Mouse (Mus musculus): Measurements from ENCODE around the gene Map3k21. TPM values are rescaled to one million over a fixed set of nuclear protein-coding genes. Genes with fewer than 3 reads are reported as not detected.

The Map3k21 gene
- polyA plus RNA-seq, 1 experiment from 2014 or later, result 0.17 TPM

GRCm38 (mm10) chr8:125963807-125964211 lies 53.6 kb downstream of the Map3k21 start:
- Histone ChIP-seq H3K9me3 (replicated peaks; ENCODE audit: control insufficient read depth, low read length) (peaks cover 4% of the 10 kb centered on the region; the same call in 1 of the 2 replicates), H3K4me3 (ENCODE audit: low read depth, low read length) (no peak overlapping the region), H3K4me1 (ENCODE audit: control insufficient read depth, insufficient read depth, low read length) (peaks cover 2% of the 10 kb centered on the region; the same call in 1 of the 2 replicates), H3K27ac (ENCODE audit: low read depth, low read length) (no peak overlapping the region), H3K36me3 (ENCODE audit: control insufficient read depth, insufficient read depth, low read length) (no peaks in the 10 kb centered on the region), H3K27me3 (replicated peaks; ENCODE audit: control insufficient read depth, insufficient read depth, low read length) (no peaks in the 10 kb centered on the region), H3K9ac (ENCODE audit: low read length) (no peak overlapping the region), H3K4me2 (ENCODE audit: low read length) (peak overlapping the region; percentile 30; the same call in 1 of the 2 replicates)
- no peak for DNase-seq (ENCODE audit: low spot score)
- 4% methylated on average over 11 of the region's 11 CpGs for WGBS
- no peak for ATAC-seq

- no peak overlapping the region for H3K9ac ChIP-seq (ENCODE audit: low read length)
- H3K4me2 ChIP-seq (ENCODE audit: low read length), result no peak overlapping the region
- 74% methylated on average over 3 of the region's 3 CpGs for WGBS
- no peak overlapping the region for H3K4me3 ChIP-seq (ENCODE audit: low read depth, low read length)
- no peaks in the 10 kb centered on the region for H3K9me3 ChIP-seq (replicated peaks; ENCODE audit: control insufficient read depth, low read length)
- ATAC-seq, result no peak
- no peaks in the 10 kb centered on the region for H3K4me1 ChIP-seq (ENCODE audit: control insufficient read depth, insufficient read depth, low read length)
- H3K36me3 ChIP-seq (ENCODE audit: control insufficient read depth, insufficient read depth, low read length), result no peaks in the 10 kb centered on the region
- H3K27me3 ChIP-seq (replicated peaks; ENCODE audit: control insufficient read depth, insufficient read depth, low read length), result no peaks in the 10 kb centered on the region
- DNase-seq (ENCODE audit: low spot score), result no peak
- no peak overlapping the region for H3K27ac ChIP-seq (ENCODE audit: low read depth, low read length)
These were observed 61.1 kb downstream of the Map3k21 start for GRCm38 (mm10) chr8:125971336-125971735.

GRCm38 (mm10) chr8:125975981-125976380 lies 65.7 kb downstream of the Map3k21 start:
- Histone ChIP-seq H3K4me3 (ENCODE audit: low read depth, low read length) (no peak overlapping the region), H3K4me1 (ENCODE audit: control insufficient read depth, insufficient read depth, low read length) (no peaks in the 10 kb centered on the region), H3K27me3 (replicated peaks; ENCODE audit: control insufficient read depth, insufficient read depth, low read length) (no peaks in the 10 kb centered on the region), H3K9ac (ENCODE audit: low read length) (no peak overlapping the region), H3K36me3 (ENCODE audit: control insufficient read depth, insufficient read depth, low read length) (no peaks in the 10 kb centered on the region), H3K4me2 (ENCODE audit: low read length) (no peak overlapping the region), H3K27ac (ENCODE audit: low read depth, low read length) (no peak overlapping the region), H3K9me3 (replicated peaks; ENCODE audit: control insufficient read depth, low read length) (no peaks in the 10 kb centered on the region)
- ATAC-seq, result no peak
- no peak for DNase-seq (ENCODE audit: low spot score)
- WGBS, result 90% methylated on average over 4 of the region's 4 CpGs

- no peaks in the 10 kb centered on the region for H3K9me3 ChIP-seq (replicated peaks; ENCODE audit: control insufficient read depth, low read length)
- H3K27ac ChIP-seq (ENCODE audit: low read depth, low read length), result no peak overlapping the region
- no peaks in the 10 kb centered on the region for H3K27me3 ChIP-seq (replicated peaks; ENCODE audit: control insufficient read depth, insufficient read depth, low read length)
- no peaks in the 10 kb centered on the region for H3K4me1 ChIP-seq (ENCODE audit: control insufficient read depth, insufficient read depth, low read length)
- H3K9ac ChIP-seq (ENCODE audit: low read length), result no peak overlapping the region
- H3K4me2 ChIP-seq (ENCODE audit: low read length), result no peak overlapping the region
- no peak for DNase-seq (ENCODE audit: low spot score)
- no peak for ATAC-seq
- WGBS, result 51% methylated on average over 6 of the region's 6 CpGs
- no peaks in the 10 kb centered on the region for H3K36me3 ChIP-seq (ENCODE audit: control insufficient read depth, insufficient read depth, low read length)
- no peak overlapping the region for H3K4me3 ChIP-seq (ENCODE audit: low read depth, low read length)
These were observed 70.6 kb downstream of the Map3k21 start for GRCm38 (mm10) chr8:125980826-125981225.

- DNase-seq (ENCODE audit: low spot score), result no peak
- 77% methylated on average over 3 of the region's 3 CpGs for WGBS
These were observed 73.3 kb downstream of the Map3k21 start for GRCm38 (mm10) chr8:125983515-125983914.

GRCm38 (mm10) chr8:125984140-125984539 lies 73.9 kb downstream of the Map3k21 start:
- Histone ChIP-seq H3K36me3 (ENCODE audit: control insufficient read depth, insufficient read depth, low read length) (no peaks in the 10 kb centered on the region), H3K4me1 (ENCODE audit: control insufficient read depth, insufficient read depth, low read length) (no peaks in the 10 kb centered on the region), H3K9ac (ENCODE audit: low read length) (no peak overlapping the region), H3K4me2 (ENCODE audit: low read length) (no peak overlapping the region), H3K9me3 (replicated peaks; ENCODE audit: control insufficient read depth, low read length) (no peaks in the 10 kb centered on the region), H3K27ac (ENCODE audit: low read depth, low read length) (no peak overlapping the region), H3K27me3 (replicated peaks; ENCODE audit: control insufficient read depth, insufficient read depth, low read length) (no peaks in the 10 kb centered on the region), H3K4me3 (ENCODE audit: low read depth, low read length) (no peak overlapping the region)
- ATAC-seq, result no peak
- 94% methylated on average over 4 of the region's 4 CpGs for WGBS
- DNase-seq (ENCODE audit: low spot score), result no peak

More at GRCm38 (mm10) chr8:125983515-125983914, 73.3 kb downstream of the Map3k21 start:
- Histone ChIP-seq H3K27ac (ENCODE audit: low read depth, low read length) (no peak overlapping the region), H3K4me1 (ENCODE audit: control insufficient read depth, insufficient read depth, low read length) (no peaks in the 10 kb centered on the region), H3K36me3 (ENCODE audit: control insufficient read depth, insufficient read depth, low read length) (no peaks in the 10 kb centered on the region), H3K9me3 (replicated peaks; ENCODE audit: control insufficient read depth, low read length) (no peaks in the 10 kb centered on the region), H3K27me3 (replicated peaks; ENCODE audit: control insufficient read depth, insufficient read depth, low read length) (no peaks in the 10 kb centered on the region), H3K9ac (ENCODE audit: low read length) (no peak overlapping the region), H3K4me3 (ENCODE audit: low read depth, low read length) (no peak overlapping the region), H3K4me2 (ENCODE audit: low read length) (no peak overlapping the region)
- no peak for ATAC-seq

- WGBS, result 91% methylated on average over 2 of the region's 2 CpGs
- H3K27ac ChIP-seq (ENCODE audit: low read depth, low read length), result no peak overlapping the region
- no peaks in the 10 kb centered on the region for H3K9me3 ChIP-seq (replicated peaks; ENCODE audit: control insufficient read depth, low read length)
- H3K4me1 ChIP-seq (ENCODE audit: control insufficient read depth, insufficient read depth, low read length), result no peaks in the 10 kb centered on the region
- ATAC-seq, result no peak
- H3K4me2 ChIP-seq (ENCODE audit: low read length), result no peak overlapping the region
- H3K9ac ChIP-seq (ENCODE audit: low read length), result no peak overlapping the region
- no peaks in the 10 kb centered on the region for H3K36me3 ChIP-seq (ENCODE audit: control insufficient read depth, insufficient read depth, low read length)
- no peak overlapping the region for H3K4me3 ChIP-seq (ENCODE audit: low read depth, low read length)
- DNase-seq (ENCODE audit: low spot score), result no peak
- H3K27me3 ChIP-seq (replicated peaks; ENCODE audit: control insufficient read depth, insufficient read depth, low read length), result no peaks in the 10 kb centered on the region
These were observed 75.1 kb downstream of the Map3k21 start for GRCm38 (mm10) chr8:125985364-125985763.

- Histone ChIP-seq H3K4me2 (ENCODE audit: low read length) (no peak overlapping the region), H3K9me3 (replicated peaks; ENCODE audit: control insufficient read depth, low read length) (no peaks in the 10 kb centered on the region), H3K36me3 (ENCODE audit: control insufficient read depth, insufficient read depth, low read length) (no peaks in the 10 kb centered on the region), H3K9ac (ENCODE audit: low read length) (no peak overlapping the region), H3K27me3 (replicated peaks; ENCODE audit: control insufficient read depth, insufficient read depth, low read length) (no peaks in the 10 kb centered on the region), H3K4me1 (ENCODE audit: control insufficient read depth, insufficient read depth, low read length) (no peaks in the 10 kb centered on the region), H3K27ac (ENCODE audit: low read depth, low read length) (no peak overlapping the region), H3K4me3 (ENCODE audit: low read depth, low read length) (no peak overlapping the region)
- ATAC-seq, result no peak
- no peak for DNase-seq (ENCODE audit: low spot score)
- WGBS, result 8% methylated on average over 6 of the region's 6 CpGs
These were observed 76.8 kb downstream of the Map3k21 start for GRCm38 (mm10) chr8:125986999-125987589.

- 51% methylated on average over 2 of the region's 2 CpGs for WGBS
- Histone ChIP-seq H3K4me3 (ENCODE audit: low read depth, low read length) (no peak overlapping the region), H3K27ac (ENCODE audit: low read depth, low read length) (no peak overlapping the region), H3K27me3 (replicated peaks; ENCODE audit: control insufficient read depth, insufficient read depth, low read length) (no peaks in the 10 kb centered on the region; the same call in 1 of the 2 replicates), H3K36me3 (ENCODE audit: control insufficient read depth, insufficient read depth, low read length) (no peaks in the 10 kb centered on the region), H3K4me2 (ENCODE audit: low read length) (no peak overlapping the region), H3K4me1 (ENCODE audit: control insufficient read depth, insufficient read depth, low read length) (no peaks in the 10 kb centered on the region), H3K9ac (ENCODE audit: low read length) (no peak overlapping the region), H3K9me3 (replicated peaks; ENCODE audit: control insufficient read depth, low read length) (no peaks in the 10 kb centered on the region)
- DNase-seq (ENCODE audit: low spot score) (no peak), ATAC-seq (no peak)
These were observed 77.7 kb downstream of the Map3k21 start for GRCm38 (mm10) chr8:125987996-125988395.

All from forebrain, embryonic 14.5 days (tissue).